Mouse (Mus musculus) stomach, embryonic 16.5 days (tissue): Measurements from ENCODE around the gene Slc9a3r2. TPM values are rescaled to one million over a fixed set of nuclear protein-coding genes. Genes with fewer than 3 reads are reported as not detected.
"Not testable (repeated sequence)": the region's sequence is repeated elsewhere in the genome, so short reads cannot be mapped to it uniquely, and the experiment has no call there.

ENCODE experiments used
- ATAC-seq: fragments of 200-750 bp; cut with Nextera tagmentation; 2 replicates; pipeline ENCODE4 v1.8.0; 2017; ENCODE audit warnings: moderate number of reproducible peaks, moderate TSS enrichment; ENCODE audit not compliant: insufficient read depth, low FRiP score
- H3K27ac ChIP-seq: fragments of 300-500 bp; sonication (generic); 2 replicates; pipeline ENCODE4 v1.5.1; 2014; ENCODE audit warnings: low read length
- H3K27me3 ChIP-seq: fragments of 300-500 bp; sonication (generic); 2 replicates; pipeline ENCODE4 v1.6.1; 2014; ENCODE audit warnings: low read length, control low read depth, mixed read lengths; ENCODE audit not compliant: control insufficient read depth, insufficient read depth
- H3K36me3 ChIP-seq: fragments of 300-500 bp; sonication (generic); 2 replicates; pipeline ENCODE4 v1.6.1; 2014; ENCODE audit warnings: low read length; ENCODE audit not compliant: control insufficient read depth, insufficient read depth
- H3K4me1 ChIP-seq: fragments of 300-500 bp; sonication (generic); 2 replicates; pipeline ENCODE4 v1.6.1; 2014; ENCODE audit warnings: low read length, control low read depth, mixed read lengths; ENCODE audit not compliant: control insufficient read depth, insufficient read depth
- H3K4me2 ChIP-seq: fragments of 300-500 bp; sonication (generic); 2 replicates; pipeline ENCODE4 v1.6.1; 2014; ENCODE audit warnings: low read depth, low read length, mixed read lengths
- H3K4me3 ChIP-seq: fragments of 300-500 bp; sonication (generic); replicated peaks from 2 replicates; pipeline ENCODE4 v1.5.1; 2014; ENCODE audit warnings: mild to moderate bottlenecking, low read length
- H3K9ac ChIP-seq: fragments of 300-500 bp; sonication (generic); 2 replicates; pipeline ENCODE4 v1.6.1; 2014; ENCODE audit warnings: low read length
- H3K9me3 ChIP-seq: fragments of 300-500 bp; sonication (generic); replicated peaks from 2 replicates; pipeline ENCODE4 v1.6.1; 2016; ENCODE audit warnings: low read length, control low read depth; ENCODE audit not compliant: control insufficient read depth
- WGBS: fragments of 180-500 bp; shearing (Covaris S2); extraction: QIAGEN DNeasy Blood & Tissue Kit; methylation state at CpG from one replicate; pipeline ENCODE4 v1.1.7; 2014; 5-methylcytosine and 5-hydroxymethylcytosine counted together
- polyA plus RNA-seq: library from polyadenylated mRNA; unstranded; fragments of >200 nt; fragmentation: Nextera tagmentation; extraction: Ambion mirVana; gene quantifications from 2 replicates; pipeline ENCODE4 v1.2.1, GENCODE M21; 2015

The Slc9a3r2 gene
- polyA plus RNA-seq, 1 experiment from 2014 or later: 38.0 TPM

DNA sequence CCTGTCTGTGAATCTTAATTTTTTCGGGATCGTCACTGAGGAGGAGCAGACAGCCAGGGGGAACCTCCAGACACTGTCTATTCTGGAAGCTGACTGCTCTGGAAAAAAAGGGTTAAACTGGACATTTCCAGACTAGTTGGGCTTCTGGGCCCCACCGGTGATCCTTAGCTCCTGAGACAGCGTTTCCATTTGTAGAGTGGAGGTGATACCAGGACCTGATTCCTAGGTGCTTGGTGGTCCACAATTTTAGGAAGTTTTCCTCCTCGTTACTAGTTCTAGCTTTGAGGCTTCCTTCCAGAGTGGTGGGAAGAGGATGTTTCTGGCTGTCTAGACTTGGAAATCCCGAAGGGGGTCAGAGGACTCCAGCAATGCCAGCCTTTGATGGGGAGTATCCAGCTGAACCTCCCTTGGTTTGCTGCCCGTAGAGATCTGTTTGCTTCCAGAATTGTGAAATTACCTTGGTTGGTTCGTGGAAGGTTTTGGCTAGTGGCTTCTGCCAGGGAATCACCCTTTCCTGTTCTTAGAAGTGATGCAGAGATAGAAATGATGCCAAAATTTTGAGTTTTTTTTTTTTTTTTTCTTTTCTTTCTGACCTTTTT is 20.2 kb upstream of the Slc9a3r2 start:
- H3K9me3 ChIP-seq: no peaks in the 10 kb centered on the region
- peak overlapping the region; percentile 96 for H3K4me2 ChIP-seq
- peak overlapping the region; percentile 99 for H3K4me3 ChIP-seq
- H3K4me1 ChIP-seq: peaks cover 33% of the 10 kb centered on the region
- no peaks in the 10 kb centered on the region for H3K36me3 ChIP-seq
- ATAC-seq: no peak; the same call in 1 of the 2 replicates
- peak overlapping the region; percentile 86 for H3K27ac ChIP-seq
- 6% methylated on average over 8 of the region's 8 CpGs for WGBS
- H3K27me3 ChIP-seq: no peaks in the 10 kb centered on the region
- H3K9ac ChIP-seq: peak overlapping the region; percentile 99

GRCm38 (mm10) chr17:24669545-24670245 is 19.6 kb upstream of the Slc9a3r2 start, which contains the start of gene Zfp598:
Gene Zfp598 (plus strand): TSS chr17:24669687.
- Histone ChIP-seq H3K4me1 (peaks cover 33% of the 10 kb centered on the region), H3K27me3 (no peaks in the 10 kb centered on the region), H3K36me3 (no peaks in the 10 kb centered on the region), H3K4me3 (peak within 1 kb of the TSS; percentile 99), H3K27ac (peak within 1 kb of the TSS; percentile 86), H3K9me3 (no peaks in the 10 kb centered on the region), H3K9ac (peak within 1 kb of the TSS; percentile 99), H3K4me2 (peak within 1 kb of the TSS; percentile 96)
- ATAC-seq: peak; percentile 98
- WGBS: under 1% methylated on average over 75 of the region's 80 CpGs

GRCm38 (mm10) chr17:24669214-24669544 is 19.1 kb upstream of the Slc9a3r2 start:
- 7% methylated on average over 15 of the region's 15 CpGs for WGBS
- H3K9ac ChIP-seq: peak overlapping the region; percentile 99

GRCm38 (mm10) chr17:24667416-24667815 is 17.3 kb upstream of the Slc9a3r2 start:
- Histone ChIP-seq H3K4me3 (no peak overlapping the region), H3K4me2 (no peak overlapping the region), H3K9ac (no peak overlapping the region), H3K27me3 (no peaks in the 10 kb centered on the region), H3K27ac (no peak overlapping the region; the same call in 1 of the 2 replicates), H3K4me1 (peaks cover 28% of the 10 kb centered on the region), H3K36me3 (no peaks in the 10 kb centered on the region), H3K9me3 (no peaks in the 10 kb centered on the region)
- WGBS: 16% methylated on average over 6 of the region's 6 CpGs
- ATAC-seq: no peak

More at GRCm38 (mm10) chr17:24669214-24669544, 19.1 kb upstream of the Slc9a3r2 start:
- H3K36me3 ChIP-seq, H3K9me3 ChIP-seq, ATAC-seq, H3K27me3 ChIP-seq: not testable (repeated sequence)
- peak overlapping the region; percentile 78 for H3K27ac ChIP-seq
- peak overlapping the region; percentile 99 for H3K4me3 ChIP-seq
- peaks cover 33% of the 10 kb centered on the region for H3K4me1 ChIP-seq
- peak overlapping the region; percentile 69 for H3K4me2 ChIP-seq

DNA sequence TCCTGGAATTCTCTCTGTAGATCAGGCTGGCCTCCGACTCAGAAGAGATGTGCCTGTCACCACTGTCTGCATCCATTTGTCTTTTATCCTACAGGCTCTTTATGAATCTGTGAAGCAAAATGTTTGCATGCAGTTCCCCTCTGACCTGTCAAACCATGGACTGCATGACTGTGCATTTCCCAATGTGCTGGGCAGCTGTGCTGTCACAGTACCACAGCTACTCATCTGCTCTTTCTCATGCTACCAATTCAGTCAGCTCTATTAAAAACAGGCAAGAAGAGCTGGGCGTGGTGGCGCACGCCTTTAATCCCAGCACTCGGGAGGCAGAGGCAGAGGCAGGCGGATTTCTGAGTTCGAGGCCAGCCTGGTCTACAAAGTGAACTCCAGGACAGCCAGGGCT is 16.9 kb upstream of the Slc9a3r2 start:
- not testable (repeated sequence) for H3K9me3 ChIP-seq, ATAC-seq, H3K9ac ChIP-seq, H3K4me2 ChIP-seq, H3K4me3 ChIP-seq, H3K36me3 ChIP-seq, H3K27ac ChIP-seq, H3K27me3 ChIP-seq
- H3K4me1 ChIP-seq: peaks cover 24% of the 10 kb centered on the region
- 54% methylated on average over 7 of the region's 7 CpGs for WGBS

DNA sequence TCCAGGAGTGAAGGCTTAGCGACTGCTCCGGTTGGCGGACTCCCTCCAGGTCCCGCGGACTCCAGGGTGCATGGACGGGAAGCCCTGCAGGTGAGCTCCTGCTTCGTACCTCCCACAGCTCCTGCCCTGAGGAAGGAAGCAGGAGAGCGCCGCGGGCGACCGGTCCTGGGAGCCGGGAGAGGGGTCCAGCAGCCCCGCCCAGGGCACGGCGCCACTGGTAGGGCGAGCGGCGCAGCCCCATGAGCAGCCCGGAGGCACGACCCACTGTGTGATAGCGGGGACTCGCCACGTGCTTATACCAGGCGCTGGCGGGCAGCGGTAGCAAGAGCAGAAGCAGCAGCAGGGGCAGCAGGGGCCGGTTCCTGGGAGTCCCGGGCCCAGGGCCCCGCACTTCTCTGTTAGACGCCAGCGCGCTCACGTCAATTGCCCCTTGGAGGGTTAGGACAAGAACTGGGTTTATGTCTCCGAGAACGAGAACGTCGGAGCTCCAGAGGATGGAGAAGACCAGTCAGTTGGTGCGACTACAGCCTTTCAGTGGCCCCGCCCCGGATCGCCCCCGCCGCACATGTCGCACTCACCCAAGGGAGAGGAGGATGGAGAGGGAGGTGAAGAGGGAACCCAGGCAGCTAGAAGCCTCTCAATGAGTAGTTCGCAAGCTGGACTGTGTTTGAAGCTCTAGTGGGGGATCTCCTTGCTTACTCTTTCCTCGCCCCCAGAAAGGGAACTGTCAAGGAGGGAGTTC is 8.1 kb upstream of the Slc9a3r2 start, which contains the start of gene Npw:
Npw (minus strand) TSS at position 441 of the 742 bp plus-strand sequence.
- peak within 1 kb of the TSS; percentile 46 for H3K4me3 ChIP-seq
- 2% methylated on average over 47 of the region's 47 CpGs for WGBS
- peak; percentile 61; the same call in 1 of the 2 replicates for ATAC-seq
- H3K27me3 ChIP-seq: peaks cover 30% of the 10 kb centered on the region
- H3K4me2 ChIP-seq: peak within 1 kb of the TSS; percentile 83
- peak within 1 kb of the TSS; percentile 67 for H3K9ac ChIP-seq
- H3K27ac ChIP-seq: no peak within 1 kb of the TSS
- H3K4me1 ChIP-seq: peaks cover 10% of the 10 kb centered on the region
- H3K9me3 ChIP-seq: no peaks in the 10 kb centered on the region
- no peaks in the 10 kb centered on the region for H3K36me3 ChIP-seq

- Histone ChIP-seq H3K27me3 (peaks cover 30% of the 10 kb centered on the region), H3K36me3 (no peaks in the 10 kb centered on the region), H3K4me3 (no peak overlapping the region), H3K4me1 (peaks cover 16% of the 10 kb centered on the region), H3K4me2 (no peak overlapping the region), H3K9ac (no peak overlapping the region), H3K27ac (no peak overlapping the region), H3K9me3 (no peaks in the 10 kb centered on the region)
- ATAC-seq: no peak
- WGBS: 68% methylated on average over 4 of the region's 4 CpGs
These were observed 4.8 kb upstream of the Slc9a3r2 start for GRCm38 (mm10) chr17:24654969-24655368.

DNA sequence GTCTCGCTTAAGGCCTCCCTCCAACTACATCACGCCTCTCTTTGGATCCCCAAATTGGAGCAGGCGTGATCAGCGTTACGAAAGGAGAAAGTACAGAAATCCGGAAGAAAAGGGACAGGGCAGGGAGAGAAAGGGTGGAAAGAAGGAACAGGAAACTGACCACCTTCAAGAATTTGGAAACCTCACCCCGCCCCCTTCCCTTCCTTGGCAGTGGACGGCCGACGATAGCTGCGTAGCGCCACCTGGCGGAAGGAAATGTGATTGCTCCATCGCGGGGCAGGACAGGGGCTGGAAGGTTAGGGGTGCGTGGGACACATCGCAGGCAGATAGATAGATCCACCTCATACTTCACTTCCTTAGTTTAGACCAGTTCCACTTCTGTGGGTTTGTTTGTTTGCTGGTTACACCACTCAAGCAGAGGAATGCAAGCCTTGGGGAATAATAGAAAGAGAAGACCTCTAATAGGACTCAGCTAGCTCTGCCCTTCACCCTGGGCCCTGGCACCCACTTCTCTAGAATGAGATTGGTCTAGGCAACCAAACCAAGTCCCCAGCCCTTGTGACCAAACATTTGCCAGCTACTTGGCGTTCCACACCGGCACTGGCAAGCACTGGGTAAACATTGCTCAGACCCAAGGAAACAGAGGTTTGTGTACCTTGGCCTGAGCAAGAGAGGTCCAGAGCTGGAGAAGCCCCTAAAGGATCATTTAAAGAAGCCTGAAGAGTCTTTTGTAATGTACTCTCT is 4.0 kb upstream of the Slc9a3r2 start:
- H3K4me2 ChIP-seq: peak overlapping the region; percentile 55
- peak overlapping the region; percentile 63; the same call in 1 of the 2 replicates for H3K9ac ChIP-seq
- H3K27ac ChIP-seq: no peak overlapping the region
- H3K9me3 ChIP-seq: no peaks in the 10 kb centered on the region
- peaks cover 23% of the 10 kb centered on the region for H3K27me3 ChIP-seq
- peaks cover 21% of the 10 kb centered on the region for H3K4me1 ChIP-seq
- 3% methylated on average over 19 of the region's 19 CpGs for WGBS
- H3K4me3 ChIP-seq: peak overlapping the region; percentile 32
- ATAC-seq: no peak
- no peaks in the 10 kb centered on the region for H3K36me3 ChIP-seq
